Mouse (Mus musculus): ENCODE measurements around the gene Gas2.

- TF ChIP-seq GATA1 (IDR thresholded peaks at IDR 0.05; ENCODE audit: borderline replicate concordance, low read length) (no peak), FLI1 (IDR thresholded peaks at IDR 0.05; ENCODE audit: low read length) (no peak)
These were observed 153.4 kb downstream of the Gas2 start for GRCm38 (mm10) chr7:52015180-52015579.
